Mouse (Mus musculus): ENCODE measurements at regions not wholly inside any gene's neighbourhood (a gene's known extent, or its start where the extent isn't known, plus 50 kb on each side); places are given as distances from the start of the nearest gene placed in this dataset.

GRCm38 (mm10) chr3:56379500-56379899 is 196.0 kb upstream of the Nbea start:
- Histone ChIP-seq H3K4me3 (ENCODE audit: low read depth, low read length) (no peak overlapping the region), H3K27ac (ENCODE audit: low read depth, low read length) (no peak overlapping the region), H3K4me1 (replicated peaks; ENCODE audit: control insufficient read depth, insufficient read depth, low read length) (no peaks in the 10 kb centered on the region), H3K36me3 (ENCODE audit: control insufficient read depth, insufficient read depth, low read length) (no peaks in the 10 kb centered on the region), H3K9ac (ENCODE audit: low read length) (no peak overlapping the region), H3K4me2 (ENCODE audit: low read depth, low read length, severe bottlenecking) (no peak overlapping the region), H3K27me3 (ENCODE audit: control insufficient read depth, insufficient read depth, low read length) (no peaks in the 10 kb centered on the region), H3K9me3 (ENCODE audit: control insufficient read depth, low read length) (no peaks in the 10 kb centered on the region)
- ATAC-seq (replicated peaks; ENCODE audit: low FRiP score), result peak; percentile 39; the same call in 1 of the 2 replicates
- 62% methylated on average over 3 of the region's 3 CpGs for WGBS
- no peak for DNase-seq (ENCODE audit: low spot score)

GRCm38 (mm10) chr3:56362543-56362942 is 179.0 kb upstream of the Nbea start:
- no peaks in the 10 kb centered on the region for H3K27me3 ChIP-seq (ENCODE audit: control insufficient read depth, insufficient read depth, low read length)
- H3K9ac ChIP-seq (ENCODE audit: low read length), result no peak overlapping the region
- no peak overlapping the region for H3K27ac ChIP-seq (ENCODE audit: low read depth, low read length)
- no peak overlapping the region for H3K4me2 ChIP-seq (ENCODE audit: low read depth, low read length, severe bottlenecking)
- H3K4me3 ChIP-seq (ENCODE audit: low read depth, low read length), result no peak overlapping the region
- H3K4me1 ChIP-seq (replicated peaks; ENCODE audit: control insufficient read depth, insufficient read depth, low read length), result no peaks in the 10 kb centered on the region
- no peak for DNase-seq (ENCODE audit: low spot score)
- ATAC-seq (replicated peaks; ENCODE audit: low FRiP score), result no peak
- 85% methylated on average over 2 of the region's 2 CpGs for whole genome bisulfite sequencing
- no peaks in the 10 kb centered on the region for H3K9me3 ChIP-seq (ENCODE audit: control insufficient read depth, low read length)
- no peaks in the 10 kb centered on the region for H3K36me3 ChIP-seq (ENCODE audit: control insufficient read depth, insufficient read depth, low read length)

- DNase-seq (ENCODE audit: low spot score) (no peak), ATAC-seq (replicated peaks; ENCODE audit: low FRiP score) (0 out of 2 replicates have a peak, but pooled peaks have one; percentile 56)
- Histone ChIP-seq H3K9ac (ENCODE audit: low read length) (no peak overlapping the region), H3K27ac (ENCODE audit: low read depth, low read length) (peak overlapping the region; percentile 50; the same call in 1 of the 2 replicates), H3K27me3 (ENCODE audit: control insufficient read depth, insufficient read depth, low read length) (no peaks in the 10 kb centered on the region), H3K4me1 (replicated peaks; ENCODE audit: control insufficient read depth, insufficient read depth, low read length) (peaks cover 5% of the 10 kb centered on the region; the same call in 1 of the 2 replicates), H3K4me3 (ENCODE audit: low read depth, low read length) (no peak overlapping the region), H3K4me2 (ENCODE audit: low read depth, low read length, severe bottlenecking) (no peak overlapping the region), H3K36me3 (ENCODE audit: control insufficient read depth, insufficient read depth, low read length) (no peaks in the 10 kb centered on the region), H3K9me3 (ENCODE audit: control insufficient read depth, low read length) (no peaks in the 10 kb centered on the region)
- 54% methylated on average over 6 of the region's 6 CpGs for WGBS
Observed at GRCm38 (mm10) chr3:56357035-56357701, 173.7 kb upstream of the Nbea start.

GRCm38 (mm10) chr3:56356163-56356882 is 172.8 kb upstream of the Nbea start:
- no peak for ATAC-seq (replicated peaks; ENCODE audit: low FRiP score)
- Histone ChIP-seq H3K27ac (ENCODE audit: low read depth, low read length) (no peak overlapping the region), H3K27me3 (ENCODE audit: control insufficient read depth, insufficient read depth, low read length) (no peaks in the 10 kb centered on the region), H3K9ac (ENCODE audit: low read length) (no peak overlapping the region), H3K36me3 (ENCODE audit: control insufficient read depth, insufficient read depth, low read length) (no peaks in the 10 kb centered on the region), H3K4me1 (replicated peaks; ENCODE audit: control insufficient read depth, insufficient read depth, low read length) (peaks cover 5% of the 10 kb centered on the region; the same call in 1 of the 2 replicates), H3K9me3 (ENCODE audit: control insufficient read depth, low read length) (no peaks in the 10 kb centered on the region), H3K4me3 (ENCODE audit: low read depth, low read length) (no peak overlapping the region), H3K4me2 (ENCODE audit: low read depth, low read length, severe bottlenecking) (no peak overlapping the region)
- DNase-seq (ENCODE audit: low spot score), result no peak
- WGBS, result 90% methylated on average over 5 of the region's 5 CpGs
